Mouse (Mus musculus) subcutaneous adipose tissue, adult 2 months (tissue): ENCODE measurements around the gene Arfip1. TPM values are rescaled to one million over a fixed set of nuclear protein-coding genes. Genes with fewer than 3 reads are reported as not detected.

Experiments used
- polyA plus RNA-seq: library from polyadenylated mRNA; depleted of rRNA; stranded (reverse); fragments of >200 nt; gene quantifications from 2 replicates; pipeline ENCODE4 v1.2.3, GENCODE M21; 2012; ENCODE audit warnings: low replicate concordance; rRNA removed

Arfip1 gene
- polyA plus RNA-seq = 9.3 and 17.9 TPM in 2 replicates

GRCm38 (mm10) chr3:84582023-84582912 is at the start of gene Arfip1:
Arfip1 (minus strand) TSS chr3:84582625.

GRCm38 (mm10) chr3:84593274-84593673 is 10.8 kb upstream of the Arfip1 start, which contains the start of gene Tigd4:
Tigd4 (plus strand) TSS chr3:84593574.

GRCm38 (mm10) chr3:84480006-84480897 is 102.2 kb downstream of the Arfip1 start, which contains the start of gene Fhdc1:
Fhdc1 (minus strand) TSS chr3:84480429.

Other genes with a start within 250 kb of the Arfip1 start
- gene Fhdc1, start 102.2 kb downstream of the Arfip1 start, polyA plus RNA-seq = 0.47 and 2.8 TPM in 2 replicates
- 0.03 TPM in 1 of 2 replicates, not detected in the other for gene Tigd4, start 10.9 kb upstream of the Arfip1 start, polyA plus RNA-seq
- gene Tmem154, start 83.6 kb upstream of the Arfip1 start, polyA plus RNA-seq = 2.1 and 3.6 TPM in 2 replicates
- 3.6 and 5.3 TPM in 2 replicates for gene Fbxw7, start 232.6 kb upstream of the Arfip1 start, polyA plus RNA-seq